Mouse (Mus musculus) thymus, postnatal 10 days (tissue): ENCODE data around the gene Zfyve28.

ENCODE experiments used
- DNase-seq, 2 experiments: peaks; one replicate each; pipeline ENCODE4 v3.0.0; 2021; ENCODE audit warnings: low spot score in 2 of 2

The Zfyve28 gene

DNA sequence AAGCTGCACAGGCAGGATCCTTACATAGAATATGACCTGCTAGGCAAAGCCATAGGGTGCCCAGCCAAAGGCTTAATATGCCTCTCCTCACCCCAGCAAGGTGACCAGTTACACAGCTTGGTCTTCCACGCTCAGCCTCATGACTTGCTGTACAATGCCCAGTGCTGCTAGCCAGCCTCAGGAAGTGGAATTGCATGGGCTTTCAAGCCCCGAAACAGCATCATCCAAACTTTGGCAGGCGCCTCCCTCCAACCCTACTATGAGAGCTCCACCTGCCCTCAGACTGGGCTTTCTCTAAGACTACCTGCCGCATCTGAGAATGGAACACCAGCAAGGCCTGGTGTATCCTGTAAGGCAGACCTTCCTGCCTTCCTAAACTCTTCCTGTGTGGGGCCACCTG, 110.4 kb downstream of the Zfyve28 start:
- no peak for DNase-seq

DNA sequence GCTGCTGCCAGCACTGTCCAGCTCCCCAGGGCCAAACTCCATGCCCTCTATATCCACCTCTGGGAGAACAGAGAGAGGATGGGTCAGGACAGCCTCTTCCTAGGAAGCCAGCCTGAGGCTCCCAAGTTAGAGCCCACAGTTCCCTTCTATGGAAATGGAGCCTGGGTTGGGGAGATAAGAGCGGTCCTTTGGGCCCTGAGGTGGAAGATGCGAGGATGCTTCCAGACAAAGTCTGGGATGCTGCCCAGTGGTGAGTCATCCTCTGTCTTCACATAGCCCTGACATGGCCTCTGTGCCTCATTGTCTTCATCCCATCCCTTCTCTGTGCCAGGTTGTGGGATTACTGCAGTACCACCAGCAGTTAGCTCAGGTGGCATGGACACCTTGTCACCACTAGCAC, 111.2 kb downstream of the Zfyve28 start:
- no peak for DNase-seq

DNA sequence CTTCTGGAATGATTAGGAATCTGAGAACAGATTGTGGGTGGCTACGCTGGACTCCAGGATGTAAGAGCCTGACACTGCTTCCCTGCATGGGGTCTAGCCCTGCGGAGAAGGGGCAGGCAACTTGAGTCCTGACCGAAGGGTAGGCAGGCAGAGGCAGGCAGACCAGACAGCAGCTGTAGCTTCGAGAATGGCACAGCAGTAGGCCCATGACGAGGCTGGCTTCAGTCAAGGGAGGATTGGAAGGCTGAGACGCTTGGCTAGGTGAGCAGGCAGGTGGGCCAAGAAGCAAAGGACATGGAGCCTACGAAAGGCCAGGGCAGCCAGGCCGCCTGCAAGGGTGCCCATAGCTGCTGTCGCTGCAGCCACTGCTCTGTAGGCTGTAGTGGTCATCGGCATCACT, 111.6 kb downstream of the Zfyve28 start:
- no peak for DNase-seq

DNA sequence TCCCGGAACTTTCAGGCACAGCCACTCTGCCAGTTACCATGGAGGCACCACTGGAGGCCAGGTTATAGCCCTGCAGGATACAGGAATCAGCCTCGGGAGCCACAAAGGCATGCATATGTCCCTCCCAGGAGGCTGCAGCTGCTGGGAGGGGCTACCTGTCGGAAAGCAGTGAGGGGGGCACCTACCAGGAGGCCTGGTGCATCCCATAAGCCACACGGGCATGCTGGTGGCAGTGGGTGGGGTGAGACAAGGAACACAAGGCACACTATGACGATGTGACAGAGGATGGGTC, 112.9 kb downstream of the Zfyve28 start:
- no peak for DNase-seq

DNA sequence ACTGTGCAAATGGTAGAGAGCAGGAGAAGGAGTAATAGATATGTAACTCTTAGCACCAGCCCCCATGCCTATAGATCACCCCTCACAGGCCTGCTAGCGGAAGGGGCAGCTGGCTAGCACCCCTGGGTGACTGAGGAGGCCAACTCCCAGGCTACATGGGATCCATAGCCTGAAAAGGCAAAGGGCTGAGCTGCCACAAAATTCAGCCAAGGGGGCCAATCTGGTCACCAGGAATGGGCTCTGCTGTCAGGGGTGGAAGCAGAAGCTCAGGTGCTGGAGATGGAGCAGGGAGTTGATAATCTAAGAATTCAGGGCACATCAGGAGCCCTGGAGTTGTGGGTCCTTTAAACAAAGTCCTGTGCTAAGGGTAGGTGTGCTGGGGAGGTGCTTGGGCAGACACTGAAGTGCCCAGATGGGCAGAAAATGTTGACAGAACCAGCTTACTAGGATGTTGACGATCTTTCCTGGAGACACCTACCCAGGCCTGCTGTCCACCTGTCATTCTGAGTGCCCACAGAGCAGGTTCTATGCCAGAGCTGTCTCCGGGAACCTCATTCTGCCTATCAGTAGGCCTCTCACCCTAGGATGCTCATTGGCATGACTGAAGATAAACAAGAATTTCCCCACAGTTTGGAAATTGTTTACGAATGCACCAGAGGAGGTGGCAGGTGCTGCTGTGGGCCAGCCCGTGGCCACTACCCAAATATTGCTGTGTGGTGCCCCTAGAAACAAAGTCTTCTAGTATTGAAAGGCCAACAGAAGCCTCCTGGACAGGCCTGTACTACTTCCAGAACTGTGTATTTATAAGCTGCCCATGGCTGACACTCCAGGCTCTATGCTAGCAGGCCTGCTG, 113.5 kb downstream of the Zfyve28 start:
- no peak for DNase-seq

DNA sequence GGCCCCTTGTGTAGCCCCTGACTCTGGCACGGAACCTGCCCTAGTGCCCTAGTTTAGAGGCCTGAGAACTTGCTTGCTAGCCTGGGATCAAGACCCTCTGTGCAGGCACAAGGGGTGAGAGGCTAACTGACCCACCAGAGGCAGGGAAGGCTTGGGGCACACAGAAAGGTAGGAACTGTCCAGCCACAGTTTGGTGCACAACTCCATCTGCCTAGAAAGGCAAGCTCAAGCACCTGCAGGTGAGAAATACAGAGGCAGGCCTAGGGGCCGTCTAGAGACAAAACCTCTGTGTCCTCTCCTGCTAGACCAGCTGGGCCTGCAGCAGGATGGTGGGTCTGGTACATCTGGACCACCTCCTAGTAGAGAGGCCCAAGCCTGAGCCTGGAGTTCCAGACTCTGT, 114.2 kb downstream of the Zfyve28 start:
- DNase-seq = peak in 1 of 2 experiments; percentile 4

DNA sequence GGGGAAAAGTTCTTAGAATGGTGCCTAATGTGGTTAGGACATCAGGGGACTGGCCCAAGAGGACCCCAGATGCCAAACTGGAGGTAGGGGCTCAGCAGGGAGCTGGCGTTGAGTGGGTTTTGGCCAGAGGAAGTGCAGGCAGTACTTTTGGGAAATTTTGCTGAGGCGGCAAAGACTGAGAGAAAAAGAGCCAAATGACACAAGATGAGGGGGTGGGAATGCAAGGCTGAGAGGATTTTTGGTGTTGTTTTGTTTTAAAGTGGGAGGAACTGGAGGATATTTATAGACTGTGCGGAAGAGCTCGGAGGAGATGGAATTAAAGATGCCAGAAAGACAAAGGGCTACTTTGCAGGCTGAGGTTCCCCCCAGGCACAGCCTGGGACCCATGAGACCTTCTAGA, 117.5 kb downstream of the Zfyve28 start:
- no peak for DNase-seq

DNA sequence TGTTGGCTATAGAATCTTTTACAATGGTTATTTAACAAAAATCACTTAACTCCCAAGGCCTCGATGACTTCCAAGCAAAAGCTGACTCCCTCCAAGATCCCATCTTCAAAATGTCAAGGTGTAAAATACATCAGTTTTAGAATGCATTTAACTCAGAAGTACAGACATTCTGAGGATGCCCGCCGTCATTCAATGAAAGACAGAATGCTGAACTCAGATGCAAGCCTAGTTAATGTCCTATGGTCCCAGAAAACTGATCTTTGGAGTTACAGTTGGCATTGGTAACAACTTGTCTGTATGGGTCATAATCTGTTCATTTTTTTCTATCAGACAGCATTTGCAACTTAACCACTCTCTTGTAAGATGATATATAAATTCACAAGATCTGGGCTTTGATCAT, 118.3 kb downstream of the Zfyve28 start:
- DNase-seq = no peak

DNA sequence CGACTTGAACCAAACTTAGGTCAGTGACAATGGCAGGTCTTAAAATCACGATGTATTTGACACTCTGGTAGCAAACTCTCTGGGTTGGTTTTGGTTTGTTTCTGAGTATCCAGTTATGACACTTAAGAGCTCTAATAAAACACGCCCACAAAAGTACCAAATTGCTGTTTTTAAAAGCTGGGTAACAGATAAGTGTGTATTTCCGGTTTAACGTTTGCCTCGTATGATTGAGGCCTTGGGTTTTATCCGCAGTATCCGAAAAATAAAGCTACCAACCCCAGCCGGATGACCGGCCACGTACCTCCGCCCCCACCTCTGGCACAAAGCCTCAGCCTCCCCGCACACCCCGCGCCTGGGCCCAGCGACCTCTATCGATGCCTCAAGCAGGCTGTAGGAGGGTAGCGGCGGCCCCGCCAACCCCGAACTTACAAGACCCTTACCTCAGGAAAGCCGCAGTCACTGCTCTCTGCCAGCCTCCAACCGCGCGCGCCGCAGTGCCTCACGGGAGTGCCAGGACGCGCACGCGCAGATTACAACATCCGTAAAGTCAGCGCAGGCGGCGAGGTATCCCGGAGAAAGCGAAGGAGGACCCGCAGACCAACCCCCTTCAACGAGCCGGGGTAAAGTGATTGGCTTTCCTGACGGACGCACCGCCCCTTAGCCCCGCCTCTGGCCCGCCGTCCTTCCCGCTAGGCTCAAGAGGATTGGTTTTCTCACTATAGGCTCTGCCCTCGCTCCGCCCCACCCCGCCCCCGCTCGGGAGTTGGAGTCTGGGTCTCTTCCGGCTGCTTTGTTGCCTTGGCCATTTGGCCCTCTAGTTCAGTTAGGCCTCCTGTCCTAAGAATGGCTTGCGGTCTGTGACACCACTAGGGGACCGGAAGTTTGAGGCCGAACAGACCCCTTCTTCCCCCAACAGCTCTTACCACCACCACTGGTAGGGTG, 119.0 kb downstream of the Zfyve28 start, which contains the start of the genes Poln and Haus3:
Gene Poln (minus strand): TSS at position 499 of the 942 bp plus-strand sequence.
Gene Haus3 (minus strand): TSS at position 578 of the 942 bp plus-strand sequence.
- peak; percentile 97 to 98 for DNase-seq

DNA sequence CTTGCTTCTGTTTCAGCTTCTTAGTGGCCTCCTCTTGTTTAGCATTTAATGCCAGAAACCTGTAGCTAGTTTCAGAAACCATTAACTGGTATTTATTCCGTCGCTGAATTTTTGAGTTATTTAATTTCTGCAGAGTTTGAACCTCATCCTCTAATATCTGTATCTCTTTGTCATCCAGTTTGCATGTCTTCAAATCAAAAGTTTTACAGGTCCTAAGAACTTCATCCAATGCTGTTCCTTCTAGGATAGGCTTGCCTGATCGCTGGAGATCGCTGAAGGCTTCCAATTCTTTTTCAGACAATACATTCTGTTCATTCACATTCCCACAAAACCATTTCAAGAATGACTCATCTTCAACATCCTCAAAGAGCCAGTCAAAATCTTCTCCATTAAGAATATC, 120.4 kb downstream of the Zfyve28 start:
- DNase-seq = no peak

DNA sequence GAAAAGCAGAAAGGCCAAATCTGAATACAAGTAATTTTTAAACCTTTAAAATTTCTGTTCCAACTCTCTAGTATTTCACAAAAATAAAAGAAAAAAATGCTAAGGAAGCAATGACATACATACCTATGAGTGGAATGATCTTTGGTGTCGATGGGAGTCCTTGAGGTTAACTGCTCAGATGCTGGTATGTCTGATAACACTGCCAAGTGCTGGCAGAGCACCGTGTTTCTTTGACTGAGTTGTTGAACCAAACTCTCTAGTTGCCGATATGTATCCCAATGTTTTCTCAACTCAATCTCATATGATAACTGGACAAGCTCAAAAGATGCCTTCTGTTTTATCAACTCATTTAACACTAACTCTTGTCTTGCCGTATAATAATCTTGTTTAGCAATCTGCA, 122.5 kb downstream of the Zfyve28 start:
- DNase-seq = no peak

DNA sequence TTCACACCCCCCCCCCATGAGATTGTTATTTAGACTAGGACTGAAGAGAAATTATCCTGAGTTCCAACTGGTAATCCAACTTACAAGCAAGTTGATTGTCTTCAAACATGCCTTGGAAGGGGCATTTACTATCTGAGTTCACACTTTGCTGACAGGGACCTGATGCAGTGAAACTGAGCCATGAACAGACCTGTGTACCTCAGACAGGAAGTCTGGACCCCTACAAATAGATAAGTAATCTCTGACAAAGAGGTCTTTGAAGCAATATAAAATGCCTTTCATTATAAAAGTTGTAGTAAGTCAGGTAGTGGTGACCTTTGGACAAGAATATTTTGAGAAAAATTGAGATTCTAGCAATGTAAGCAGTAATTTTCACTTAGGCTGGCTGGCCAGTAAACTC, 139.8 kb downstream of the Zfyve28 start:
- DNase-seq = no peak

DNA sequence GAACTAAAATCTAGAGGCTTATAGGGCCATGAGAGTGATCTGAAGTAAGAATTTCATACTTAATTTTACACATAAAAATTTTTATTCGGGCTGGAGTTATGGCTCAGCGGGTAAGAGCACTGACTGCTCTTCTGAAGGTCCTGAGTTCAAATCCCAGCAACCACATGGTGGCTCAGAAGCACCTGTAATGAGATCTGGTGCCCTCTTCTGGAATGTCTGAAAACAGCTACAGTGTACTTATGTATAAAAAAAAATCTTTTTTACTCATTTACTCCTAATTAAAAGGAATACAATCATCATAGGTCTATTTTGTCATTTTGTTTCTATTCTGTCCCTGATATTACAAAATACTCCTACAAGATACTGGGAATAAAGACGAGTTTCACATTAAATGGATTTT, 140.7 kb downstream of the Zfyve28 start:
- DNase-seq = no peak
